Mouse (Mus musculus) thymus, adult 2 months (tissue): ENCODE results near the gene Polr3gl. TPM values are rescaled to one million over a fixed set of nuclear protein-coding genes. Genes with fewer than 3 reads are reported as not detected.

Source experiments
- DNase-seq: peaks from one replicate; pipeline ENCODE4 v3.0.0; 2021
- H3K27ac ChIP-seq: fragments of 200-500 bp; 2 replicates; pipeline ENCODE4 v1.5.1; 2012; ENCODE audit warnings: low read length, control low read depth; ENCODE audit not compliant: control insufficient read depth, insufficient read depth
- H3K27me3 ChIP-seq: fragments of 200-500 bp; 2 replicates; pipeline ENCODE4 v1.6.1; 2012; ENCODE audit warnings: mild to moderate bottlenecking, low read length, moderate library complexity, mixed read lengths; ENCODE audit not compliant: control insufficient read depth, insufficient read depth
- H3K36me3 ChIP-seq: fragments of 200-500 bp; 2 replicates; pipeline ENCODE4 v1.6.1; 2012; ENCODE audit warnings: mild to moderate bottlenecking, low read length, moderate library complexity; ENCODE audit not compliant: control insufficient read depth, insufficient read depth
- H3K4me1 ChIP-seq: fragments of 200-500 bp; replicated peaks from 2 replicates; pipeline ENCODE4 v1.6.1; 2012; ENCODE audit warnings: low read length; ENCODE audit not compliant: control insufficient read depth, insufficient read depth
- H3K4me3 ChIP-seq: fragments of 200-500 bp; 2 replicates; pipeline ENCODE4 v1.5.1; 2012; ENCODE audit warnings: mild to moderate bottlenecking, low read length, control low read depth, moderate library complexity; ENCODE audit not compliant: control insufficient read depth, insufficient read depth
- CTCF ChIP-seq: fragments of 200-500 bp; IDR thresholded peaks from 2 replicates; pipeline ENCODE4 v1.5.1; 2012; ENCODE audit warnings: mild to moderate bottlenecking, control low read depth, low read length, moderate library complexity, borderline replicate concordance; ENCODE audit not compliant: control insufficient read depth, poor library complexity, insufficient read depth; ENCODE audit errors: extremely low read depth
- POLR2A ChIP-seq: fragments of 200-500 bp; IDR thresholded peaks from 2 replicates; pipeline ENCODE4 v1.6.1; 2012; ENCODE audit warnings: mild to moderate bottlenecking, low read length, control low read depth, moderate library complexity; ENCODE audit not compliant: control insufficient read depth, poor library complexity, insufficient read depth; ENCODE audit errors: extremely low read depth
- WGBS: fragments of 180-500 bp; shearing (Covaris S2); methylation state at CpG from one replicate; pipeline ENCODE4 v1.1.7; 2018; 5-methylcytosine and 5-hydroxymethylcytosine counted together
- polyA plus RNA-seq: library from polyadenylated mRNA; depleted of rRNA; stranded (reverse); fragments of >200 nt; gene quantifications from 2 replicates; pipeline ENCODE4 v1.2.3, GENCODE M21; 2012

Gene Polr3gl
- polyA plus RNA-seq, 1 experiment = 17.8 TPM

DNA sequence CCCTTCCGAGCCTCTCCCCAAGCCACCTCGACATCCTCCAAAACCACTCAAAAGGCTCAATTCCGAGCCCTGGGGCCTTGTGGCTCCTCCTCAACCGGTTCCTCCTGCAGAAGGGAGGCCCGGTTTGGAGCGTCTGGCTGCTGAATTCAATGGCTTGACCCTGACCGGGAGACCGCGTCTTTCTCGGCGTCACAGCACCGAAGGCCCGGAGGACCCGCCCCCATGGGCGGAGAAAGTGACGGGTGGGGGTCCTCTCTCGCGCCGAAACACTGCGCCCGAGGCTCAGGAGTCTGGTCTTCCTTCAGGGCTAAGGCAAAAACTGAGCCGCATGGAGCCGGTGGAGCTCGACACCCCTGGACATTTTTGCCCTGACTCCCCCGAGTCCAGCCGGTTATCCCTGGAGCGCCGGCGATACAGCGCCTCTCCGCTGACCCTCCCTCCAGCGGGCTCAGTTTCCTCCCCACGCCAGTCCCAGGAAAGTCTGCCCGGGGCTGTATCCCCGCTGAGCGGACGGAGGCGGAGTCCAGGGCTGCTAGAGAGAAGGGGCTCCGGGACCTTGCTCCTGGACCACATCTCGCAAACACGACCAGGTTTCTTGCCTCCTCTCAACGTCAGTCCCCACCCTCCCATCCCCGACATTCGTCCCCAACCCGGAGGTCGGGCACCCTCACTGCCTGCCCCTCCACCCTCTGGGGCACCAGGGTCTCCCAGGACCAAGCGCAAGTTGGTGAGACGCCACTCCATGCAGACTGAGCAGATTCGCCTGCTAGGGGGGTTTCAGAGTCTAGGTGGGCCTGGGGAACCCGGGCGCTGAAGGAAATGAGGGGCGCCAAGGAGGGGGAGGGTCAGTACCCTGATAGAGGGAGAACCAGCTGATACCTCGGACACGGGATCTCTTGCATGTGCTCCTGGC lies 4.4 kb upstream of the Polr3gl start:
- H3K4me1 ChIP-seq = peaks cover 31% of the 10 kb centered on the region
- H3K36me3 ChIP-seq = no peaks in the 10 kb centered on the region
- H3K4me3 ChIP-seq = peak overlapping the region; percentile 19
- H3K27ac ChIP-seq = no peak overlapping the region
- no peak for TF ChIP-seq CTCF
- 12% methylated on average over 54 of the region's 54 CpGs for WGBS
- no peak for DNase-seq
- H3K27me3 ChIP-seq = peaks cover 35% of the 10 kb centered on the region; the same call in 1 of the 2 replicates

DNA sequence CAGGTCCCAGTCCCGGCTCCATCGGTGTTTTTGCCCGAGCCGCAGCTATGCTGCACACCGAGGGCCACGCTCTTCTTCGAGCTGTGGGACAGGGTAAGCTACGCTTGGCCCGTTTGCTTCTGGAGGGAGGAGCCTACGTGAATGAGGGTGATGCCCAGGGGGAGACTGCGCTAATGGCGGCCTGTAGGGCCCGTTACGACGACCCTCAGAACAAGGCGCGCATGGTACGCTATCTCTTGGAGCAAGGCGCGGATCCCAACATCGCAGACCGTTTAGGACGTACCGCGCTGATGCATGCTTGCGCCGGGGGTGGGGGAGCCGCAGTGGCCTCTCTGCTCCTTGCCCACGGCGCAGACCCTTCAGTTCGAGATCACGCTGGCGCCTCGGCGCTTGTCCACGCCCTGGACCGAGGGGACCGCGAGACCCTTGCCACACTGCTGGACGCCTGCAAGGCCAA lies 3.5 kb upstream of the Polr3gl start:
- under 1% methylated on average over 40 of the region's 40 CpGs for WGBS
- Histone ChIP-seq H3K36me3 (no peaks in the 10 kb centered on the region), H3K4me1 (peaks cover 34% of the 10 kb centered on the region), H3K27ac (no peak overlapping the region), H3K27me3 (peaks cover 35% of the 10 kb centered on the region; the same call in 1 of the 2 replicates), H3K4me3 (peak overlapping the region; percentile 19; the same call in 1 of the 2 replicates)
- DNase-seq = no peak
- TF ChIP-seq CTCF (no peak), POLR2A (no peak)

DNA sequence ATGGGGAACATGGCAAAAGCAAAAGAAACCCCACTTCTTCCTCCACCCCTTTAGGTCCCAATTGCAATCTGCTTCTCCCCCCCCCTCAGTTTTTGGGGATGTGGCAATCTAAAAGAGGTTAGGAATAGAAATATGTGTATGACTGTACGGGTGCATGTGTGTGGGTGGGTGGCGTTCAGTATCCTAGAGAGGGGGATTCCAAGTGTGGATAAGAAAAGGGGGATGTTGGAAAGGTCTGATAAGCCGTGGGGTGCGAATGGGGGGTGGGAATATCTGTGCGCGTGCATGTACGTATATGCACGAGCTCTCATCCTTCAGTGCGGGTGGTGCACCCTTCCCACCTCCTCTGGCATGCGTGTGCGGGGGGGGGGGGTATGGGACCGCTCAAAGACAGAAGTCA lies 2.9 kb upstream of the Polr3gl start:
- TF ChIP-seq CTCF (no peak), POLR2A (no peak)
- Histone ChIP-seq H3K27me3 (peaks cover 35% of the 10 kb centered on the region; the same call in 1 of the 2 replicates), H3K4me3 (no peak overlapping the region), H3K27ac (no peak overlapping the region), H3K36me3 (no peaks in the 10 kb centered on the region), H3K4me1 (peaks cover 34% of the 10 kb centered on the region)
- no peak for DNase-seq
- 6% methylated on average over 12 of the region's 12 CpGs for WGBS

DNA sequence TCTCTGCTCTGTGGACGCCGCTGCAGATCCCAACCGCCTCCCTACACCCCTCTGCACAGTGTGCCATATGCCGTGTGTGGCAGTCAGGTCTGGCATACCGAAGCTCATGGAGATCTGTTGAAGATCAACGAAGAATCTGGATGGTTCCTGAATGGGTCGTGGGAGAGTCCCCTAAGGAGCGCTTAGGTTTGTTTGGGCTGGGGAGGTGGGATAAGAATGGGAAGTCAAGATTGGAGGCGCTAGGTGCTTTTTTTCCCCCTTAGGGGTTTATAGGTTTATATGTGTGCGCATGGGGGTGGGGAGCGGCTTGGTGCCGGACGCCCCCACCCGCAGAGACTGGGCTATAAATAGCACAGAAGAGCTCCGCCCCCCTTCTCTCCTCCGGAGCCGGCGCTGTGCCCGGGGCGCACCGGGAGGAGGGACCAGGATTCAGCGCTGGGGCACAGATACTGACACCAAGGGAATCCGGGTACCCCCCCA lies 2.3 kb upstream of the Polr3gl start, which contains the start of gene Ankrd34a:
Ankrd34a (plus strand) TSS at position 409 of the 480 bp plus-strand sequence.
- Histone ChIP-seq H3K4me1 (peaks cover 31% of the 10 kb centered on the region), H3K27me3 (peaks cover 35% of the 10 kb centered on the region; the same call in 1 of the 2 replicates), H3K4me3 (peak within 1 kb of the TSS; percentile 19; the same call in 1 of the 2 replicates), H3K36me3 (no peaks in the 10 kb centered on the region), H3K27ac (no peak within 1 kb of the TSS)
- WGBS = 4% methylated on average over 23 of the region's 23 CpGs
- no peak for DNase-seq
- TF ChIP-seq CTCF = no peak
- TF ChIP-seq POLR2A = no peak

DNA sequence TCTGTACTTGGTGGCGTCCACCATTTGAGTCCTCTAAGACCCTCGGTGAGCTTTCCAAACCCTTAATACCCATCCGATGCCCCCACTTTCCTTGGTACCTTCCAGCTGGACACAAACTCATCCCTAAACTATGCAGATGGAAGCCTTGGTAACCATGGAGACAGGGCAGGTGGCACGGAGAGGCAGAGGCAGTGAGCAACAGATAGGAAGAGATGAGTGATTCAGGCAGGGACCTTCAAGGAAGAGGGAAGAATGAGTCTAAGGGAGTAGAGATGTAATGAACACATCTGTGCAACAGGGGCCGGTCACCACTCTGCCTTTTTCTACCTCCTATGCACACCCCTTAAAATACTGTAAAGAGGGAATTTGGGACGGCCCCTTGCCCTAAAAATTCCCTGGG lies 1.7 kb upstream of the Polr3gl start:
- no peak for TF ChIP-seq CTCF
- no peak for TF ChIP-seq POLR2A
- no peak overlapping the region for H3K27ac ChIP-seq
- 57% methylated on average over 6 of the region's 6 CpGs for WGBS
- peaks cover 35% of the 10 kb centered on the region; the same call in 1 of the 2 replicates for H3K27me3 ChIP-seq
- no peaks in the 10 kb centered on the region for H3K36me3 ChIP-seq
- peaks cover 30% of the 10 kb centered on the region for H3K4me1 ChIP-seq
- H3K4me3 ChIP-seq = no peak overlapping the region
- no peak for DNase-seq

DNA sequence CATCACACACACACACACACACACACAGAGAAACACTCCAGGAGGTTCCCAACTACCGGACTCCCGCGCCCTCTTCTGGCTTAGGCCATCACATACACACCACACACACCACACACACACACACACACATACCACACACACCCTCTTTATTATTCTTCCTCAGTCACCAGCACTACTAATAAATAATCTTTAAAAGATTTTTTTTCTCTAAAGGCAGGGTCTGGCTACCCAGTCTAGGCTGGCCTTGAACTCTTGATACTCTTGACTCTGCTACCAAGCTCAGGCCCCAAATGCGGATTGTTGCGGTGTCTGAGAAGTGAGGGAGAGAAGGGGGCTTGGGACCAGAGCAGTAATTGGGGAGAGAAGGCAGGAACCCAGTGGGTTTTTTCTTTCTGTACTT lies 870 bp upstream of the Polr3gl start:
- Histone ChIP-seq H3K27ac (no peak overlapping the region), H3K4me1 (peaks cover 29% of the 10 kb centered on the region), H3K4me3 (no peak overlapping the region), H3K27me3 (peaks cover 32% of the 10 kb centered on the region; the same call in 1 of the 2 replicates), H3K36me3 (no peaks in the 10 kb centered on the region)
- 95% methylated on average over 5 of the region's 5 CpGs for WGBS
- DNase-seq = no peak
- TF ChIP-seq CTCF (no peak), POLR2A (no peak)

DNA sequence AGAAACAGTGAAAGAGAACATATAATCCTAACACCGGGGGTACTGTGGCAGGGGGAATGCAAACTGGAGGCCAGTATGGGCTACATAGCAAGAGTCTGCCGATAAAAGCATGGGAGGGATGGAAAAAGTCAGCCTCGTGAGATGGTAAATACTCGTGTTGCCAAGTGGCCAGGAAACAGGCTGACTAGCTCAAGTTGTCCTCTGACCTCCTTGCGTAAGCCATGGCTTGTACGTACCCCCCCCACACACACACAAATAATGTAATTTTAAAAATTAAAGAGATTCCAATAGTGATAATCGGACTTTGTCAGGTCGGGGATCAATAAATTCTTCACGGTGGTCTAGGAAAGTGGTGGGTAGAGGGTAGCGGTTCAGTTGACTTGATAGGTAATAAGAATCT lies 607 bp downstream of the Polr3gl start:
- no peak for DNase-seq
- Histone ChIP-seq H3K27me3 (peaks cover 23% of the 10 kb centered on the region; the same call in 1 of the 2 replicates), H3K36me3 (no peaks in the 10 kb centered on the region), H3K4me1 (peaks cover 28% of the 10 kb centered on the region), H3K27ac (no peak overlapping the region), H3K4me3 (peak overlapping the region; percentile 94)
- WGBS = 2% methylated on average over 10 of the region's 10 CpGs
- TF ChIP-seq POLR2A = no peak
- TF ChIP-seq CTCF = no peak
